In genomic region chr2:91301836-91302235, GRCm38 (mm10) we compare ENCODE assay signal across 32 mouse cellular contexts. TPM values are rescaled to one million over a fixed set of nuclear protein-coding genes. Genes with fewer than 3 reads are reported as not detected.
A peak's percentile ranks its signal among the peaks of the same experiment; 100 is the strongest.
DNase-seq lines count a peak whose midpoint lies in the region; ATAC-seq and TF ChIP-seq lines count a peak whose summit lies in the region.
"Had no signal": no experiment of that assay in that cellular context is flagged by ENCODE, and none has a peak within 500 bp of the region (broad histone marks: within the 10 kb centered on the region; RNA-seq: fewer than 3 reads in every experiment).

No protein-coding gene starts in this region.

- WGBS in intestine, embryonic 15.5 days: 60% methylated on average over 2 of the region's 2 CpGs
- WGBS in intestine, embryonic 16.5 days: 65% methylated on average over 2 of the region's 2 CpGs
- WGBS in lung, adult 2 months: 83% methylated on average over 2 of the region's 2 CpGs

- H3K4me1 ChIP-seq in intestine, embryonic 15.5 days (replicated peaks): no peaks in the 10 kb centered on the region
- no peaks in the 10 kb centered on the region; the same call in 1 of the 2 replicates for H3K4me1 ChIP-seq in intestine, embryonic 16.5 days (ENCODE audit: control insufficient read depth, insufficient read depth, low read length)
- no peaks in the 10 kb centered on the region for H3K4me1 ChIP-seq in lung, adult 2 months (ENCODE audit: control insufficient read depth, insufficient read depth, low read length)
- peaks cover 0 to 11% of the 10 kb centered on the region in 2 experiments; a peak in 3 of 4 replicates for H3K4me1 ChIP-seq in MEL (ENCODE audit: control insufficient read depth in 1 of 2, insufficient read depth in 2 of 2, low read length in 2 of 2)
- H3K4me1 ChIP-seq: hindbrain, embryonic 13.5 days; midbrain, embryonic 15.5 days; neural tube, embryonic 15.5 days had no signal

- H3K79me2 ChIP-seq in MEL (ENCODE audit: control insufficient read depth, insufficient read depth, low read length, poor library complexity): no peaks in the 10 kb centered on the region

- H3K36me3 ChIP-seq in intestine, embryonic 15.5 days: no peaks in the 10 kb centered on the region
- H3K36me3 ChIP-seq in intestine, embryonic 16.5 days (ENCODE audit: control insufficient read depth, insufficient read depth, low read length): no peaks in the 10 kb centered on the region
- peaks cover 0 to 9% of the 10 kb centered on the region in 2 experiments; a peak in 2 of 4 replicates for H3K36me3 ChIP-seq in MEL (ENCODE audit: control insufficient read depth in 1 of 2, insufficient read depth in 2 of 2, low read length in 2 of 2)
- H3K36me3 ChIP-seq: heart, embryonic 15.5 days; lung, embryonic 15.5 days; midbrain, embryonic 15.5 days had no signal

- H3K4me2 ChIP-seq in intestine, embryonic 15.5 days (replicated peaks): no peak overlapping the region
- no peak overlapping the region for H3K4me2 ChIP-seq in intestine, embryonic 16.5 days (ENCODE audit: low read depth, low read length)
- H3K4me2 ChIP-seq: embryonic facial prominence, embryonic 13.5 days; heart, embryonic 15.5 days; hindbrain, embryonic 13.5 days; limb, embryonic 13.5 days; liver, embryonic 11.5 days; lung, embryonic 15.5 days; midbrain, embryonic 15.5 days; neural tube, embryonic 15.5 days had no signal

- no peak for TF ChIP-seq EP300 in MEL (IDR thresholded peaks at IDR 0.05; ENCODE audit: low read depth in 1 of 2, low read length in 2 of 2)

- ATAC-seq in intestine, embryonic 15.5 days: peak; percentile 57; the same call in 1 of the 2 replicates
- ATAC-seq in intestine, embryonic 16.5 days: no peak
- peak; percentile 65 for ATAC-seq in megakaryocyte-erythroid progenitor cell, adult 5-6 weeks (replicated peaks; ENCODE audit: low FRiP score, low TSS enrichment, poor library complexity, severe bottlenecking)
- ATAC-seq: forebrain, embryonic 16.5 days; midbrain, embryonic 15.5 days; Patski had no signal

- H3K9me3 ChIP-seq in intestine, embryonic 15.5 days: no peaks in the 10 kb centered on the region
- H3K9me3 ChIP-seq in intestine, embryonic 16.5 days (ENCODE audit: control insufficient read depth, low read length): no peaks in the 10 kb centered on the region
- no peaks in the 10 kb centered on the region for H3K9me3 ChIP-seq in MEL (replicated peaks; ENCODE audit: insufficient read depth, low read length)
- H3K9me3 ChIP-seq: embryonic facial prominence, embryonic 13.5 days; heart, embryonic 15.5 days; hindbrain, embryonic 13.5 days; limb, embryonic 13.5 days; lung, embryonic 15.5 days; midbrain, embryonic 10.5 days; midbrain, embryonic 15.5 days; neural tube, embryonic 15.5 days had no signal

- DNase-seq in lung, adult 2 months: no peak
- no peak for DNase-seq in lung, adult 18-20 months
- DNase-seq in MEL (ENCODE audit: low read depth, low spot score): peak; percentile 43
- no peak for DNase-seq in adrenal gland, adult 8-10 months
- no peak for DNase-seq in cerebellum, adult 8-10 months
- DNase-seq: adrenal gland, postnatal 14 days; B cell, adult 2 months; cerebellum, adult 11 months; cerebellum, adult 9-11 months; heart, postnatal 36 days; kidney, adult 8-10 months; kidney, postnatal 10 days; retina, postnatal 1 day; right cerebral cortex, postnatal 14 days; spleen, adult 18-20 months; thymus, adult 18-20 months; thymus, postnatal 4 days had no signal

- TF ChIP-seq CTCF in lung, adult 2 months (IDR thresholded peaks at IDR 0.05; ENCODE audit: insufficient read depth, low read length): 0 out of 2 replicates have a peak, but pooled peaks have one; percentile 8
- peak in 1 of 3 experiments; percentile 32; a peak in 2 of 6 replicates for TF ChIP-seq CTCF in MEL (IDR thresholded peaks at IDR 0.05 in 2 of 3, conservative IDR thresholded peaks at IDR 0.05 in 1 of 3; ENCODE audit: control insufficient read depth in 1 of 3, insufficient read depth in 1 of 3, low read depth in 2 of 3, low read length in 3 of 3, poor library complexity in 1 of 3, severe bottlenecking in 1 of 3)

- H3K9ac ChIP-seq in intestine, embryonic 15.5 days: no peak overlapping the region
- H3K9ac ChIP-seq in intestine, embryonic 16.5 days (ENCODE audit: low read depth, low read length): no peak overlapping the region
- H3K9ac ChIP-seq in MEL (ENCODE audit: control insufficient read depth, low read depth, low read length, poor library complexity, severe bottlenecking): no peak overlapping the region
- H3K9ac ChIP-seq: embryonic facial prominence, embryonic 13.5 days; heart, embryonic 15.5 days; hindbrain, embryonic 13.5 days; limb, embryonic 13.5 days; lung, embryonic 15.5 days; midbrain, embryonic 15.5 days; neural tube, embryonic 15.5 days had no signal

- TF ChIP-seq POLR2A in lung, adult 2 months (IDR thresholded peaks at IDR 0.05; ENCODE audit: borderline replicate concordance, extremely low read depth, low read depth, low read length): no peak
- no peak for TF ChIP-seq POLR2A in MEL (IDR thresholded peaks at IDR 0.05; ENCODE audit: control insufficient read depth in 1 of 2, insufficient read depth in 1 of 2, low read depth in 1 of 2, low read length in 2 of 2, poor library complexity in 1 of 2)

- no peak overlapping the region for H3K4me3 ChIP-seq in intestine, embryonic 15.5 days (replicated peaks)
- no peak overlapping the region for H3K4me3 ChIP-seq in intestine, embryonic 16.5 days (ENCODE audit: low read length)
- H3K4me3 ChIP-seq in lung, adult 2 months (replicated peaks; ENCODE audit: extremely low read depth, low read depth, low read length): no peak overlapping the region
- no peak overlapping the region for H3K4me3 ChIP-seq in MEL (ENCODE audit: control insufficient read depth in 1 of 2, insufficient read depth in 1 of 2, low read depth in 2 of 2, low read length in 2 of 2)
- H3K4me3 ChIP-seq: embryonic facial prominence, embryonic 13.5 days; heart, embryonic 15.5 days; hindbrain, embryonic 13.5 days; limb, embryonic 13.5 days; lung, embryonic 15.5 days; midbrain, embryonic 10.5 days; midbrain, embryonic 15.5 days; neural tube, embryonic 15.5 days had no signal

- H3K27ac ChIP-seq in intestine, embryonic 15.5 days: no peak overlapping the region
- H3K27ac ChIP-seq in intestine, embryonic 16.5 days (ENCODE audit: low read length): no peak overlapping the region
- no peak overlapping the region for H3K27ac ChIP-seq in MEL (ENCODE audit: control insufficient read depth, low read depth, low read length)
- H3K27ac ChIP-seq: embryonic facial prominence, embryonic 13.5 days; heart, embryonic 15.5 days; hindbrain, embryonic 13.5 days; limb, embryonic 13.5 days; lung, embryonic 15.5 days; macrophage; midbrain, embryonic 10.5 days; midbrain, embryonic 15.5 days; neural tube, embryonic 15.5 days had no signal

- no peaks in the 10 kb centered on the region for H3K27me3 ChIP-seq in intestine, embryonic 15.5 days (replicated peaks)
- H3K27me3 ChIP-seq in intestine, embryonic 16.5 days (replicated peaks; ENCODE audit: control insufficient read depth, insufficient read depth, low read length): no peaks in the 10 kb centered on the region
- H3K27me3 ChIP-seq in MEL (ENCODE audit: control insufficient read depth in 1 of 2, insufficient read depth in 2 of 2, low read length in 2 of 2): no peaks in the 10 kb centered on the region
- H3K27me3 ChIP-seq: embryonic facial prominence, embryonic 13.5 days; heart, embryonic 15.5 days; hindbrain, embryonic 13.5 days; limb, embryonic 13.5 days; lung, embryonic 15.5 days; midbrain, embryonic 15.5 days; neural tube, embryonic 15.5 days; Patski had no signal

- TF ChIP-seq RAD21 in MEL (IDR thresholded peaks at IDR 0.05; ENCODE audit: low read depth, low read length): peak; percentile 16; the same call in 1 of the 2 replicates

TF ChIP-seq in MEL, 35 proteins besides CTCF, POLR2A, EP300 and RAD21:
- TF ChIP-seq SMC3 (IDR thresholded peaks at IDR 0.05; ENCODE audit: low read depth, low read length) (peak; percentile 34; the same call in 1 of the 2 replicates), ZC3H11A (IDR thresholded peaks at IDR 0.05; ENCODE audit: low read depth, low read length) (no peak)

RNA-seq across cellular contexts. Expression of gene Arfgap2, which starts 37.1 kb away (rescaled TPM):
- 72.0 and 75.6 TPM in 2 replicates for polyA plus RNA-seq in intestine, embryonic 15.5 days (2015; fragmentation: Nextera tagmentation; extraction: Ambion mirVana)
- 68.4 and 73.1 TPM in 2 replicates for polyA plus RNA-seq in intestine, embryonic 16.5 days (2015; fragmentation: Nextera tagmentation; extraction: Ambion mirVana)
- 29.1 and 44.4 TPM in 2 replicates for polyA plus RNA-seq in lung, adult 2 months (2012; rRNA removed)
- total RNA-seq in MEL (2012; rRNA removed): 68.4 and 80.2 TPM in 2 replicates
- 10 to 100 TPM in 1 of 2 experiments, not detected in 1; 73.1 TPM for polyA plus RNA-seq in MEL (2012; ENCODE audit: insufficient read depth in 1 of 2, insufficient read length in 2 of 2, low read depth in 1 of 2, low replicate concordance in 2 of 2, missing spikeins in 1 of 2)
- 49.6 and 63.7 TPM in 2 replicates for total RNA-seq in megakaryocyte-erythroid progenitor cell, adult 5-6 weeks (2014; fragmentation: Nextera tagmentation)
- 30.9 and 37.1 TPM in 2 replicates for total RNA-seq in megakaryocyte-erythroid progenitor cell, adult 5-6 weeks (2017)
- total RNA-seq in adrenal gland, adult 8-10 months (2022): 100 to 1,000 TPM in 3 of 4 experiments, 10 to 100 TPM in 1; 99.8 to 126 (median 112) TPM

RNA-seq across cellular contexts. Expression of gene Pacsin3, which starts 46.1 kb away (rescaled TPM):
- polyA plus RNA-seq in intestine, embryonic 15.5 days (2015; fragmentation: Nextera tagmentation; extraction: Ambion mirVana): 21.3 and 22.3 TPM in 2 replicates
- 17.0 and 21.0 TPM in 2 replicates for polyA plus RNA-seq in intestine, embryonic 16.5 days (2015; fragmentation: Nextera tagmentation; extraction: Ambion mirVana)
- polyA plus RNA-seq in lung, adult 2 months (2012; rRNA removed): 27.7 and 55.1 TPM in 2 replicates
- total RNA-seq in MEL (2012; rRNA removed): 3.4 and 4.1 TPM in 2 replicates
- polyA plus RNA-seq in MEL (2012; ENCODE audit: insufficient read depth in 1 of 2, insufficient read length in 2 of 2, low read depth in 1 of 2, low replicate concordance in 2 of 2, missing spikeins in 1 of 2): 1 to 10 TPM in 1 of 2 experiments, not detected in 1; 6.7 TPM
- 0.25 TPM in 1 of 2 replicates, not detected in the other for total RNA-seq in megakaryocyte-erythroid progenitor cell, adult 5-6 weeks (2014; fragmentation: Nextera tagmentation)
- total RNA-seq in megakaryocyte-erythroid progenitor cell, adult 5-6 weeks (2017): not detected in 2 replicates
- 100 to 1,000 TPM in 2 of 4 experiments, 10 to 100 TPM in 2; 68.6 to 220 (median 125) TPM for total RNA-seq in adrenal gland, adult 8-10 months (2022)
